Mouse (Mus musculus) G1E (cell line): Measurements from ENCODE around the gene Tbl2.

Source experiments
- CTCF ChIP-seq: IDR thresholded peaks from 2 replicates; pipeline ENCODE4 v1.5.1; 2012; ENCODE audit warnings: low read depth, low read length, inconsistent platforms, mixed read lengths
- GATA1 ChIP-seq: IDR thresholded peaks from 2 replicates; pipeline ENCODE4 v1.6.1; 2012; ENCODE audit warnings: borderline replicate concordance, low read length, inconsistent platforms, mixed read lengths
- GATA2 ChIP-seq: IDR thresholded peaks from 2 replicates; pipeline ENCODE4 v1.6.1; 2012; ENCODE audit warnings: low read depth, low read length, inconsistent platforms, borderline replicate concordance
- POLR2AphosphoS5 ChIP-seq: IDR thresholded peaks from 2 replicates; pipeline ENCODE4 v1.6.1; 2012; ENCODE audit warnings: low read depth, low read length, inconsistent platforms; ENCODE audit not compliant: insufficient replicate concordance
- TAL1 ChIP-seq: conservative IDR thresholded peaks from 2 replicates; pipeline ENCODE4 v1.6.1; 2012; ENCODE audit warnings: low read depth, low read length, inconsistent platforms, mixed read lengths

DNA sequence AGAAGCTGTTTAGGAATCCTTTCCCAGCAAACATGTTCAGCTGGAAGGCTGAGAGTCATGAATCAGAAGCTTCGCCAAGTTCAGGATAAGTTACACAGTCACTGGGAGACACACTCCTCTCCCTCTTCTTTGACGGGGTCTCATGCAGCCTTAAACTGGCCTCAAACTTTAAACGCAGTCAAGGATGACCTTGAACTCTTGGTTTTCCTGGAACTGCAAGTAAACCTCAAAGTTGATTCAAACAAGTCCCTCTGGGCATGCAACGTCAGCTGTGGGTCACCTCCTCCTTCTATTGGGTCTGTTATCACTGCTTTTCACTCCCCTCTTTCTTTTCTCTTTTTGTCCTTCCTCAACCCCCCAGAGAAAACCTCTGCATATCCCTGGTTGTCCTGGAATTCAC is 17.5 kb downstream of the Tbl2 start:
- TF ChIP-seq TAL1 (no peak), CTCF (no peak), GATA2 (no peak), GATA1 (no peak), POLR2AphosphoS5 (no peak)
